Mouse (Mus musculus) brain, embryonic 14.5 days (tissue): ENCODE data around the gene Acsl4. TPM values are rescaled to one million over a fixed set of nuclear protein-coding genes. Genes with fewer than 3 reads are reported as not detected.

ENCODE experiments used
- DNase-seq: peaks from one replicate; pipeline ENCODE4 v3.0.0-alpha.2; 2011; ENCODE audit warnings: low read depth
- CTCF ChIP-seq: fragments of 200-500 bp; IDR thresholded peaks from 2 replicates; pipeline ENCODE4 v1.5.1; 2012; ENCODE audit warnings: inconsistent platforms, mild to moderate bottlenecking, moderate library complexity, borderline replicate concordance; ENCODE audit not compliant: insufficient read depth, insufficient read length; ENCODE audit errors: extremely low read depth
- POLR2A ChIP-seq: fragments of 200-500 bp; IDR thresholded peaks from 2 replicates; pipeline ENCODE4 v1.6.1; 2012; ENCODE audit warnings: mild to moderate bottlenecking, inconsistent platforms, borderline replicate concordance; ENCODE audit not compliant: poor library complexity, insufficient read depth, insufficient read length, severe bottlenecking; ENCODE audit errors: extremely low read depth
- polyA plus RNA-seq: library from polyadenylated mRNA; depleted of rRNA; stranded (reverse); fragments of >200 nt; gene quantifications from 2 replicates; pipeline ENCODE4 v1.2.3, GENCODE M21; 2012

The Acsl4 gene
- polyA plus RNA-seq, 1 experiment = 9.5 TPM

GRCm38 (mm10) chrX:142384918-142385317, 5.4 kb downstream of the Acsl4 start:
- no peak for DNase-seq
- TF ChIP-seq CTCF = no peak

- TF ChIP-seq CTCF (no peak), POLR2A (no peak)
Observed at GRCm38 (mm10) chrX:142379894-142380293, 10.4 kb downstream of the Acsl4 start.

GRCm38 (mm10) chrX:142378048-142378447, 12.3 kb downstream of the Acsl4 start:
- TF ChIP-seq CTCF (no peak), POLR2A (no peak)
- no peak for DNase-seq

More at GRCm38 (mm10) chrX:142379894-142380293, 10.4 kb downstream of the Acsl4 start:
- no peak for DNase-seq

- DNase-seq = no peak
- no peak for TF ChIP-seq CTCF
- no peak for TF ChIP-seq POLR2A
Observed at GRCm38 (mm10) chrX:142377358-142377757, 13.0 kb downstream of the Acsl4 start.

GRCm38 (mm10) chrX:142376747-142377146, 13.6 kb downstream of the Acsl4 start:
- TF ChIP-seq POLR2A (no peak), CTCF (no peak)
- no peak for DNase-seq

- TF ChIP-seq CTCF = no peak
- TF ChIP-seq POLR2A = no peak
- no peak for DNase-seq
Observed at GRCm38 (mm10) chrX:142375519-142375918, 14.8 kb downstream of the Acsl4 start.

- DNase-seq = peak; percentile 80
- TF ChIP-seq CTCF (peak; percentile 58; the same call in 1 of the 2 replicates), POLR2A (no peak)
Observed at GRCm38 (mm10) chrX:142372393-142372792, 17.9 kb downstream of the Acsl4 start.

- TF ChIP-seq CTCF = no peak
- no peak for TF ChIP-seq POLR2A
- no peak for DNase-seq
Observed at GRCm38 (mm10) chrX:142369935-142370334, 20.4 kb downstream of the Acsl4 start.

GRCm38 (mm10) chrX:142363882-142364281, 26.5 kb downstream of the Acsl4 start:
- no peak for TF ChIP-seq POLR2A
- no peak for TF ChIP-seq CTCF
- DNase-seq = no peak

- no peak for TF ChIP-seq POLR2A
- no peak for TF ChIP-seq CTCF
- DNase-seq = no peak
Observed at GRCm38 (mm10) chrX:142359031-142359430, 31.3 kb downstream of the Acsl4 start.

GRCm38 (mm10) chrX:142358427-142358826, 31.9 kb downstream of the Acsl4 start:
- DNase-seq = no peak
- TF ChIP-seq CTCF (no peak), POLR2A (no peak)

GRCm38 (mm10) chrX:142336207-142336606, 54.1 kb downstream of the Acsl4 start:
- DNase-seq = no peak
- no peak for TF ChIP-seq CTCF
- TF ChIP-seq POLR2A = no peak
